Mouse (Mus musculus): ENCODE measurements at regions not wholly inside any gene's neighbourhood (a gene's known extent, or its start where the extent isn't known, plus 50 kb on each side); places are given as distances from the start of the nearest gene placed in this dataset.
A peak's percentile ranks its signal among the peaks of the same experiment; 100 is the strongest.

- no peak for DNase-seq (ENCODE audit: low spot score in 2 of 2)
These were observed 172.0 kb upstream of the Camk1g start for GRCm38 (mm10) chr1:193541934-193542580.

DNA sequence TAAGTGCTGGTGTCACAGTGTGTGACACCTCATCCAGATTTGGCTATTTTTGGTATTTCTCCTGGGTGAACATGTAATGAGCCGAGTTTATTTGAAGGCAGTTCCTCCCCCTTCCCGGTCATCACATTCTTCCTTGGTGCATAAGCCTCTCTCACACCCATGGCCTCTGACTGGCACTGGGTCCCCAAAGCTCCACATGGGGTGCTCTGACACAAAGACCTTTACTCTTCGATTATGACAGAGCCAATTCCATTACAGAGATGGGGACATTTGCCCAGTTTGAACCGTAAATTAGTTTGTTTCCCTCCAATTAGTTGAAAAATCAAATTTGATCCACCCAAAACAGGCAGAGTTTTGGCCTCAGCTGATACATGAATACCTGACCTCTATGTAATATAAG is 171.2 kb upstream of the Camk1g start:
- no peak for DNase-seq (ENCODE audit: low spot score in 2 of 2)

DNA sequence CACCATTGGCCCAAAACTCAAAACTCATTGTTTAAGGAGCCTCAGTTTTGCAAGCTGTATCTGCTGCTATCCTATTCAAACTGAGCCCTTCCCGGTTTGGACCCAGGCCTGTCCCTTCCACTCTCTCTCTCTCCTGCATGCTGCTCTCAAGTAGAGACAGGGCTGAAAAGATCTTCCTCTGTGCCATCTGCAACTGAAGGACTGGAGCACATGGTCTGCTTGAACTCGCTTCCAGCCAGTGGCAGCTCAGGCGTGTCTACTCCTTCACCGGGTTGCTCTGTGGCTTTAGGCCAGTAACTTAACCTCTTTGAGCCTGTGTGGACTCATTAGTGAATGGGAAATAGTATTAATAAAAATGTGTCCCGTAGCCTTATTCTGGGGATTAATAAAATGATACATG is 170.4 kb upstream of the Camk1g start:
- no peak for DNase-seq (ENCODE audit: low spot score in 2 of 2)

DNA sequence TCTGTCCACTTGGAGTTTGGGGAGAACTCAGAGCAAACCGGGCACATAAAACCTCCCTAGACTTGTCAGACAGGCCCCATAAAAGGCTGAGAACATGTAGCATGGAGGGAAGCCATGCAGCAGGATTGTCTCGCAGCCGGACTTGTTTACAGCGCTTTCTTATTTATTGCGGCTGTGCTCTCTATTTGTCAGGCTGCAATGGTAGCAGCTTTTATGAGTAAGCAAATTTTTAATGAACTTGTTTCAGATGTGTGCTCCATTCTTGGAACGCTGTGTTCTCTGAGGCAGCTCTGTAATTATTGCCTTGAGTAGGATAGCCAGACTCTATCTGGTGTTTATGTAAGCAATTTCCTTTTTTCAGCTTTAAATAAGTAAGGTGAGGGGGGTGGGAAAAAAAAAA is 169.2 kb upstream of the Camk1g start:
- DNase-seq (ENCODE audit: low spot score in 2 of 2): peak; percentile 2 to 35

- no peak for DNase-seq (ENCODE audit: low spot score in 2 of 2)
These were observed 168.3 kb upstream of the Camk1g start for GRCm38 (mm10) chr1:193538425-193538824.

DNA sequence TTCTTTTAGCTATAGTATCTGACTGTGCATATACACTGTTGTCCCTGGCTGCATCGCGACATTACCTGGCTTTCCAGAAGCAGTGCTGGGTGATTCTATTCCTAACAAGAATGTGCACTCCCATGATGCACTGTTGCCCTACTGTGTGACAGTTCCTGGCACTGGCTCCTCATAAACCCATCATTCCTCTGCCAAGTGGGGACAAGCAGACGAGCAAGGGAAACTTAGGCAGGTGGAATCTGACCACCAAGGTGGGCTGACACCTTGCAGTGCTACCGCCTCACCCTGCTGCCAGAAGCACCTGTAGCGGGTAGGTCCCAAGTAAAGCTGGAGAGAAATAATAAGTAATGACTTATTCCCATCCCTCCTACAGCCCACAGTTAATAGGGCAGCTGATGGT is 167.5 kb upstream of the Camk1g start:
- DNase-seq (ENCODE audit: low spot score in 2 of 2): no peak

GRCm38 (mm10) chr1:193536552-193536951 is 166.5 kb upstream of the Camk1g start:
- DNase-seq (ENCODE audit: low spot score in 2 of 2): no peak

- no peak for DNase-seq (ENCODE audit: low spot score in 2 of 2)
These were observed 164.4 kb upstream of the Camk1g start for GRCm38 (mm10) chr1:193534449-193534848.

DNA sequence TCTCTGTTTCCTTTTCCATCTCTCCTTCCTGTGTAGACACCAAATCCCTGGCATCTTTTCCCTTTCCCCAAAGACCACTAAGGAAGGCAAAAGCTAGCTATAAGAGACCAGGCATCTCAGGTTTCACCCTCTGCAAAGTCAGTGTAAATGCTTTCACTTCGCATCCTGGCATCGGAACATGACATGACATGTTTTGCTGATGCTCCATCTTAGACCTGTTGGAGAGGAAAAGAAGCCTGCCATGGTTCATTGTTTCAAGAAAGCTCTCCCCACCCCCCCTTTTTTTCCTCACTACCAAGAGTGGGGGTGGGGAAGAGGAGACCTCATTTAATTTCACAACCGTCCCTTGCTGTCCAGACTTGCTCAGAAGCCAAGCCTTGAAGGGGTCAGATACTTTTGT is 156.4 kb upstream of the Camk1g start:
- DNase-seq (ENCODE audit: low spot score in 2 of 2): no peak

- DNase-seq (ENCODE audit: low spot score in 2 of 2): no peak
These were observed 151.9 kb upstream of the Camk1g start for GRCm38 (mm10) chr1:193522007-193522406.

DNA sequence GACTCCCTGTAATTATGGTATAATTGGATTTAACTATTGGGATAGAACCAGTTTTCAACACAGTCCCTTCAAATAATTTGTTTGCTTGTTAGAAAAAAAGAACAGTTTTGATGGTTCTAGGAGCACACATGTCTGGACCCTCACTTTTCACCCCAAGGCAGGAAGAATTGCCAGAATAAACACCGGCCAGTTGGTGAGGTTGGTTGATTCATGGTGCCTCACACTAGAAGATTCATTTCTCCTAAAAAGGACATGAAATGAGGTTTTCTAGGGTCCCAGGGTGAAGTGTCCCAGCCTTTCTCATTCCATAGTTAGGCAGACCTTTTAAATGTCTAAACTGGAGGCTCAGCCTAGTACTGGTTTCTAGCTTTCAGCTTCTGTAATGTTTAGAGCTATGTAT is 148.7 kb upstream of the Camk1g start:
- no peak for DNase-seq (ENCODE audit: low spot score in 2 of 2)

DNA sequence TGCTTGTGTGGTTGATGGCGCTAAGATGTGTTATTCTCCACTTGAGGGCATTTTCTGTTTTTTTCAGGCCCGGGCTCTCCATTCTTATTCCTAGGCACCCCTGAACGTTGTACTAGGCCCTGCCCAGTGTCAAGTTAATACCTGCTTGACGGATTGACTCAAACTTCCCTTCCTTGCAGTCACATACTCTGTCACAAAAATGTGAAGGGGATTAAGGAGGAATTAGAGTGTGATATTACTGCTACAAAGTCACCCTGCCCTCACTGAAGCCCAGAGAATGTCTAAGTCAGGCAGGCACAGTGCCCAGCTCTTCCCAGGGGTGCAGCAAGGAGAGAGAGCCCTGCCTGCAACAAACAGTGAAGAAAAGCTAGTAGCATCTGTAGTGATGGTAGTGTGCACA is 147.9 kb upstream of the Camk1g start:
- DNase-seq (ENCODE audit: low spot score in 2 of 2): no peak

DNA sequence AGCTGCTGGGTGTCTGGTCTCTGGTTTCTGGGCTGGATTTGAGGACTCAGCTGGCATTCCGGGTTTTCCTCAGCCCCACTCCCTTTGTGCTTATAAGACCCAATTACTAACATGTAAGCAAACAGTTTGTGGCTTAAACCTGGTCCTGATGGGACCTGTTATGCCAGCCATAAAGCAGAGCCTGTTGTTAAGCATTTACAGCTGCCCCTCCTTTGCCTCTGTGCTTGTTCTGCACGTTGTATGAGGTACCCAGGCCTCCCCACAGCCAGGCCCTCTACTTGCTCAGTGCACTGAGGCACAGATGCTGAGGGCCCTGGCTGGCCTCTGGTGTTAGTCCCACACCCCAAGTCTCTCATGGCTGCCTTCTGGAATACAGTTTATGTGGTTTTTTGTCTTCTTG is 147.2 kb upstream of the Camk1g start:
- DNase-seq (ENCODE audit: low spot score in 2 of 2): no peak

DNA sequence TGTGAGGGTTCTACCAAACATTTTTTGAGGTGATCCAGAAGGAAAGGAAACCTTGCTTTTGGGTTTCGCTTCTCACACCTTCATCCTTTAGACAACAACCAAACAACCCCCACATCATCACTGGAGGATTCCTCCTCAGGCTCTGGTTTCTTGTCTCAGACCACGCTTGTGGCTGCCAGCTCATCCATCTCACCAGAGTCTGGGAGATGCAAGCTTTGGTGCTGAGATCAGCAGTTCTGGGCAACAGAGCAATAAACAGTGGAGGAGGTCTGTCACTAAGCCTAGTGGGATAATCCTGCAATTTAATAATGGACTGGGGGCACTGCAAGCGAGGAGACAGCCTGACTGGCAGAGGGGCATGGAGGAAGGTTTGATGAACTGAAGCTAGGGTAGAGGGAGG is 146.3 kb upstream of the Camk1g start:
- no peak for DNase-seq (ENCODE audit: low spot score in 2 of 2)

DNA sequence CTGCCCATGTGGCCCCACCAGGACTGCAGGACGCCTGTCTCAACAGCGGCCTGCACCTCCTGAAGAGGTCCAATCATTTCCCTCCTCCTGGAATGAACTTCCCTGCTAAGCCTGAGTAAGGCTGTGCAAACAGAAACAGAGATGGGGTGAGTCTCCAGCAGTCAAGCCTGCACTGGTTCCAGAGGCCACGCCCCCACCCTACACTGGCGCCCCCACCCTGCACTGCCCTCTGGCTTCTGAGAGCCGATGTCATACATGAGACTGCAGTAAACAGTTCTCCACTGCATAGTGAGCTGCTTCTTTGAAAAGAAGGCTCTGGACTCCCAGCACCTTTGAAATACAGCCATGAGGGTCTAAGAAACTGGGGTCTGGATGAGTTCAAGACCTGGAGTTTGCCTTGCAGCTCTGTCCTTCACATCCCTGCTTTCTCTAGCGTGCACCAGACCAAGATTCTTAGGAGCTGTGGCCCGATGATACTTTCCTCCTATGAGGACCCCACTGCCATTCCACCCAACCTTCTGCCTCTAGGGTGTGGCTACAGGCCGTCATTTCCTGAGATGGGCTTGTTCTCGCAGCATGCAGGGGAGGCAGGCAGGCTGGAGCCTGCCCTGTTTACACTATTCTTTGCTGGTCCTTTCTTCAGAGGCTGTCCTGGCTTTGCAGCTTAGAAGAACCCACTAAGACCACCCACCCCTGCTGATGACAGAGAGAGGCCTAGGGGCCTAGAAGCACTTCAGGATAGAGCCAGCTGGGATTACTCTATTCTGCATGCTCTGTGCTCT is 144.0 kb upstream of the Camk1g start:
- no peak for DNase-seq (ENCODE audit: low spot score in 2 of 2)

GRCm38 (mm10) chr1:193510066-193510793 is 140.1 kb upstream of the Camk1g start:
- DNase-seq (ENCODE audit: low spot score in 2 of 2): no peak

DNA sequence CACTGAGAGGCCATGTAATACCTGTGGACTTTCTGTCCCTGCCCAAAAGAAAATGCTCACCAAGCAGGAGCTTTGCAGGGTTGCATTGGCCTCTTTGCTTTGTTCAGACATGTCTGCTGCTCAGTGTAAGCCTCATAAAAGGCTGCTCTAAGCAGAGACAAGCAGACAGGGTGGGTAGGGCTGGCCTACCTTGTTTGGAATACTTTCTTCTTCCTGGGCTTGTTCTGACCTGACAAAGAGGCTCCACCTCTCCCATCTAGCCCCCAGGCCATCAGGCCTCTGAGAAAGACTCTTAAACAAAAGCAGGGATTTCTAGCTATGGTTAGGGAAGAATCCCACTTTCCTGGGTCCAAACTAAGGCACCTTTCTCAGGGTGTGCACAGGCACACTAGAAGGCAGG is 138.2 kb upstream of the Camk1g start:
- DNase-seq (ENCODE audit: low spot score in 2 of 2): no peak

- no peak for DNase-seq (ENCODE audit: low spot score in 2 of 2)
These were observed 136.9 kb upstream of the Camk1g start for GRCm38 (mm10) chr1:193506991-193507390.

GRCm38 (mm10) chr1:193505381-193505780 is 135.3 kb upstream of the Camk1g start:
- peak in 1 of 2 experiments; percentile 7 for DNase-seq (ENCODE audit: low spot score in 2 of 2)

DNA sequence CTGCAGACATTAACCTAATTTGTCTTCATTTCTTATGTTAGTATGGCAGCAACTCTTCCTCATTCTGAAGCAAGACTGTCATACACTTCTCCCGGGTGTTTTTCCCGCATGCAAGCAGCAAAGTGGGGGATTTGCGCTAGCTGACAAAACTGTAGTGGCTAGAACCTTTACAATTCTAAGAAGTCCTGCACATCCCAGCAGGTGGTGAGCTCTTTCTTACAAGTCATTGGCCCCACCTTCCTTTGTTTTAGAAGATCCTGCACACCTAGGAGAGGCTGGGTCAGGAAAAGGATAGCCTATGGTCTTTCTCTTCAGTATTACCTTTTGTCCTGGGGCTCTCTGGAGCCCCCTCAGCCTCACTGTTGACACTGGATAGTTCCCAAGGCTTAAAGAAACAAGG is 134.5 kb upstream of the Camk1g start:
- DNase-seq (ENCODE audit: low spot score in 2 of 2): no peak

DNA sequence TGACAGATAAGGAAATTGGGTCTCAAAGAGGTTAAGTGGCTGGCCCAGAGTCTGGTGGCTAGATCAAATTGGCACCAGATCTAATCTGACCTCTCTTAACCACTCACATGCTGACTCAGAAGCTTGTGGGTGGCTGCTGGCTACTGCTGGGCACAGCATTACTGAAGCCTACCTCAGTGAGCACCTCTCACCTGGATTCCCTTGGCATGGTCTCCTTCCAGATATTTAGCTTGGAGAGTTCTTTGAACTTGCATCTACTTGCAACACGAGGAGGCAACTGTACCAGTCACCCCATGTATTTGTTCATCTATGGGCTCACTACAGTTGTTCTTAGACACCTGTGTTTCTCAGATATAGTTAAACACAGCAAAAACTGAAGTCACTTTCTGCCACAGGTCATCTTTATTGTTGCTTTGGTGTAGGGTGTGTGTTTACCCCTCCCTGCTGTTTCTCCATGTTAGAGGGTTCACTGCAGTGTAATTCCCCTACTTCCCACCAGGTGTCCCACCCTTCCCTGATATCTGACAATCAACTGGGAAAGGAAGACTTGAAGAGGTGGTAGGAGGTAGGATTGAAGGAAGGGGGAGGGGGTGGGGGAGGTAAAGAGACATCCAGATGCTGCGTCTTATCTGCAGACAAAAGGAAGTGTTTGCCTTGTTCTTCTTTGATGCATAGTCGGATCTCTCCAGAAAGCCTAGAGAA is 133.7 kb upstream of the Camk1g start:
- peak; percentile 34 to 85 for DNase-seq (ENCODE audit: low spot score in 2 of 2)
